Mouse (Mus musculus): ENCODE measurements around the gene Rps26. TPM values are rescaled to one million over a fixed set of nuclear protein-coding genes. Genes with fewer than 3 reads are reported as not detected.

Gene Rps26
- polyA plus RNA-seq (2012; rRNA removed), result 1,123 and 1,713 TPM in 2 replicates

GRCm38 (mm10) chr10:128626311-128627310 is at the start of gene Rps26:
Rps26 (minus strand) TSS chr10:128626747.

GRCm38 (mm10) chr10:128673763-128674468 is 47.4 kb upstream of the Rps26 start, which contains the start of gene Suox:
Suox (minus strand) TSS chr10:128674073.

DNA sequence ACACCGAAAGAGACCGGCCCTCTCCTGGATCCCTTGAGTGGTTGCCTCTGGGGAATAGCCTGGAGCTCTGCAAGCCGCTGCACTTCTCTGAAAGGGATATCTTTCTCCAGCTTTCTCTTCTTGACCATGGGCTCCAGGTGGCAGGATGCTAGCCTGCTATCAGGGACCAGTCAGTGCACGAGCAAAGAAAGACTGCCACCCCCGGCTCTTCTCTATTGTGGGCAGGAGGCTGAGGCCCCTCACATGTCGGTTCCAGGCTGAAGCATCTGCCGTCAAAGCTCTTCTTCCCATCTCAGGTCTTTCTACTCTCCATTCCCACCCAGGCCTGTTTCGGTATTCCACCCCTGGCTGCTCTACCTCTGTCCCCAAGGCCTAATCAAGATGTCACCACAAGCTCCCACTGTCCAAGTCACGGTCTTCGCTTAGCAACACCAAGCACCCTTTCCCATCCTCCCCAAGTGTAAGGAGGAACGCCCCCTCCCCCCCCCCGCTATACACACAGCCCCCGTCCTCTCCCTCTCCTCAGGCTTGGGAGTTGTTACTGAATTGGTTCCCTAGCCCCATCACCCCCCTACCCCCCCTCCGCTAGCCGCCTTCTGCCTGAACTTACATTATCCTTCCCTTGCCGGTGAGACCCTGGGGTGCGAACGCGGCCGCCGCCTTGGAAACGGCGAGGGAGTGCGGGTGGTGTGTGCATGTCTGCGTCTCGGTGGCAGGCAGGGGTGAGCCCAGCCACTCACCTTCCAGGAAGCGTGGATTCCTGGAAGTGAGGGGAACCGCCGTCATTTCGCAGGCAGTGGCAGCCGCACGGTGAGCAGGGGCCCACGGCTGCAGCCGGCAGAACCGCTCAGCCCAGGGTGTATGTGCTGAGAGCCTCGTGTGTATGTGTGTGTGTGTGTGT is 18.8 kb upstream of the Rps26 start, which contains the start of gene Ikzf4:
Gene Ikzf4 (minus strand): TSS at position 881 of the 901 bp plus-strand sequence.

GRCm38 (mm10) chr10:128589464-128590192 is 36.9 kb downstream of the Rps26 start, which contains the start of gene Erbb3:
Erbb3 (minus strand) TSS chr10:128589652.

Other genes with a start within 250 kb of the Rps26 start
- 45.2 and 47.7 TPM in 2 replicates for gene Ankrd52, start 249.6 kb downstream of the Rps26 start, polyA plus RNA-seq (2012; rRNA removed)
- 0.65 and 1.1 TPM in 2 replicates for gene Slc39a5, start 225.5 kb downstream of the Rps26 start, polyA plus RNA-seq (2012; rRNA removed)
- gene Nabp2, start 215.3 kb downstream of the Rps26 start, polyA plus RNA-seq (2012; rRNA removed), result 80.3 and 86.7 TPM in 2 replicates
- 36.8 and 42.2 TPM in 2 replicates for gene Rnf41, start 215.1 kb downstream of the Rps26 start, polyA plus RNA-seq (2012; rRNA removed)
- 251 and 263 TPM in 2 replicates for gene Smarcc2, start 167.5 kb downstream of the Rps26 start, polyA plus RNA-seq (2012; rRNA removed)
- gene Myl6, start 132.6 kb downstream of the Rps26 start, polyA plus RNA-seq (2012; rRNA removed), result 1,634 and 1,720 TPM in 2 replicates
- gene Myl6b, start 128.1 kb downstream of the Rps26 start, polyA plus RNA-seq (2012; rRNA removed), result 15.8 and 16.8 TPM in 2 replicates
- gene Esyt1, start 100.9 kb downstream of the Rps26 start, polyA plus RNA-seq (2012; rRNA removed), result 24.4 and 26.4 TPM in 2 replicates
- 16.2 and 24.7 TPM in 2 replicates for gene Zc3h10, start 79.0 kb downstream of the Rps26 start, polyA plus RNA-seq (2012; rRNA removed)
- gene Rpl41, start 77.4 kb downstream of the Rps26 start, polyA plus RNA-seq (2012; rRNA removed), result 4,092 and 4,723 TPM in 2 replicates
- 195 and 212 TPM in 2 replicates for gene Pa2g4, start 60.8 kb downstream of the Rps26 start, polyA plus RNA-seq (2012; rRNA removed)
- gene Erbb3, start 37.1 kb downstream of the Rps26 start, polyA plus RNA-seq (2012; rRNA removed), result 1.2 and 9.9 TPM in 2 replicates
- gene Ikzf4, start 19.2 kb upstream of the Rps26 start, polyA plus RNA-seq (2012; rRNA removed), result 6.5 and 8.1 TPM in 2 replicates
- 10.3 and 11.9 TPM in 2 replicates for gene Suox, start 47.3 kb upstream of the Rps26 start, polyA plus RNA-seq (2012; rRNA removed)
- 46.7 and 74.5 TPM in 2 replicates for gene Rab5b, start 69.5 kb upstream of the Rps26 start, polyA plus RNA-seq (2012; rRNA removed)
- gene Pmel, start 77.4 kb upstream of the Rps26 start, polyA plus RNA-seq (2012; rRNA removed), result 2.6 TPM in 2 replicates
- gene Cdk2, start 78.3 kb upstream of the Rps26 start, polyA plus RNA-seq (2012; rRNA removed), result 66.7 and 98.8 TPM in 2 replicates
- 6.9 and 8.4 TPM in 2 replicates for gene Dgka, start 118.1 kb upstream of the Rps26 start, polyA plus RNA-seq (2012; rRNA removed)
- 67.9 and 89.4 TPM in 2 replicates for gene Pym1, start 121.1 kb upstream of the Rps26 start, polyA plus RNA-seq (2012; rRNA removed)
- 0.63 and 0.98 TPM in 2 replicates for gene Mmp19, start 164.2 kb upstream of the Rps26 start, polyA plus RNA-seq (2012; rRNA removed)
- gene Dnajc14, start 177.3 kb upstream of the Rps26 start, polyA plus RNA-seq (2012; rRNA removed), result 31.5 and 33.5 TPM in 2 replicates
- gene Tmem198b, start 177.6 kb upstream of the Rps26 start, polyA plus RNA-seq (2012; rRNA removed), result 20.1 and 26.3 TPM in 2 replicates
- gene Sarnp, start 190.6 kb upstream of the Rps26 start, polyA plus RNA-seq (2012; rRNA removed), result 179 and 285 TPM in 2 replicates
- gene Ormdl2, start 194.9 kb upstream of the Rps26 start, polyA plus RNA-seq (2012; rRNA removed), result 28.3 and 45.2 TPM in 2 replicates

All from central nervous system, embryonic 11.5 days (tissue).